Mouse (Mus musculus): ENCODE results near the gene Ptges.
"Not testable (repeated sequence)": the region's sequence is repeated elsewhere in the genome, so short reads cannot be mapped to it uniquely, and the experiment has no call there.

Gene Ptges

GRCm38 (mm10) chr2:30929483-30930045 lies at the start of gene Ptges:
Gene Ptges (minus strand): TSS chr2:30929863.
- peaks cover 2% of the 10 kb centered on the region; the same call in 1 of the 2 replicates for H3K36me3 ChIP-seq (ENCODE audit: control insufficient read depth, insufficient read depth, low read length, poor library complexity, severe bottlenecking)
- DNase-seq (ENCODE audit: low read depth, low spot score) = peak; percentile 41
- no peaks in the 10 kb centered on the region for H3K27me3 ChIP-seq (ENCODE audit: control insufficient read depth, insufficient read depth, low read length, poor library complexity, severe bottlenecking)

GRCm38 (mm10) chr2:30967352-30968327 lies 38.0 kb upstream of the Ptges start, which contains the start of gene Tor1a:
Gene Tor1a (minus strand): TSS chr2:30967933.
- Histone ChIP-seq H3K27me3 (ENCODE audit: control insufficient read depth, insufficient read depth, low read length, poor library complexity, severe bottlenecking) (no peaks in the 10 kb centered on the region), H3K36me3 (ENCODE audit: control insufficient read depth, insufficient read depth, low read length, poor library complexity, severe bottlenecking) (peaks cover 2% of the 10 kb centered on the region; the same call in 1 of the 2 replicates)
- peak; percentile 86 for DNase-seq (ENCODE audit: low read depth, low spot score)

GRCm38 (mm10) chr2:30966826-30967225 lies 37.2 kb upstream of the Ptges start:
- peaks cover 3% of the 10 kb centered on the region; the same call in 1 of the 2 replicates for H3K36me3 ChIP-seq (ENCODE audit: control insufficient read depth, insufficient read depth, low read length, poor library complexity, severe bottlenecking)
- DNase-seq (ENCODE audit: low read depth, low spot score) = peak; percentile 44
- no peaks in the 10 kb centered on the region for H3K27me3 ChIP-seq (ENCODE audit: control insufficient read depth, insufficient read depth, low read length, poor library complexity, severe bottlenecking)

- peaks cover 5% of the 10 kb centered on the region for H3K36me3 ChIP-seq (ENCODE audit: control insufficient read depth, insufficient read depth, low read length, poor library complexity, severe bottlenecking)
- no peak for DNase-seq (ENCODE audit: low read depth, low spot score)
- no peaks in the 10 kb centered on the region for H3K27me3 ChIP-seq (ENCODE audit: control insufficient read depth, insufficient read depth, low read length, poor library complexity, severe bottlenecking)
Observed at GRCm38 (mm10) chr2:30965627-30966026, 36.0 kb upstream of the Ptges start.

GRCm38 (mm10) chr2:30962570-30963254 lies 33.0 kb upstream of the Ptges start:
- Histone ChIP-seq H3K36me3 (ENCODE audit: control insufficient read depth, insufficient read depth, low read length, poor library complexity, severe bottlenecking) (peaks cover 6% of the 10 kb centered on the region), H3K27me3 (ENCODE audit: control insufficient read depth, insufficient read depth, low read length, poor library complexity, severe bottlenecking) (no peaks in the 10 kb centered on the region)
- no peak for DNase-seq (ENCODE audit: low read depth, low spot score)

- Histone ChIP-seq H3K36me3 (ENCODE audit: control insufficient read depth, insufficient read depth, low read length, poor library complexity, severe bottlenecking) (peaks cover 6% of the 10 kb centered on the region), H3K27me3 (ENCODE audit: control insufficient read depth, insufficient read depth, low read length, poor library complexity, severe bottlenecking) (no peaks in the 10 kb centered on the region)
- DNase-seq (ENCODE audit: low read depth, low spot score) = no peak
Observed at GRCm38 (mm10) chr2:30959856-30960255, 30.2 kb upstream of the Ptges start.

GRCm38 (mm10) chr2:30958726-30959125 lies 29.1 kb upstream of the Ptges start:
- peaks cover 6% of the 10 kb centered on the region for H3K36me3 ChIP-seq (ENCODE audit: control insufficient read depth, insufficient read depth, low read length, poor library complexity, severe bottlenecking)
- DNase-seq (ENCODE audit: low read depth, low spot score) = no peak

GRCm38 (mm10) chr2:30957511-30957910 lies 27.8 kb upstream of the Ptges start:
- no peaks in the 10 kb centered on the region for H3K27me3 ChIP-seq (ENCODE audit: control insufficient read depth, insufficient read depth, low read length, poor library complexity, severe bottlenecking)
- DNase-seq (ENCODE audit: low read depth, low spot score) = no peak
- H3K36me3 ChIP-seq (ENCODE audit: control insufficient read depth, insufficient read depth, low read length, poor library complexity, severe bottlenecking) = peaks cover 6% of the 10 kb centered on the region

More at GRCm38 (mm10) chr2:30958726-30959125, 29.1 kb upstream of the Ptges start:
- no peaks in the 10 kb centered on the region for H3K27me3 ChIP-seq (ENCODE audit: control insufficient read depth, insufficient read depth, low read length, poor library complexity, severe bottlenecking)

- no peaks in the 10 kb centered on the region for H3K27me3 ChIP-seq (ENCODE audit: control insufficient read depth, insufficient read depth, low read length, poor library complexity, severe bottlenecking)
- peak; percentile 30 for DNase-seq (ENCODE audit: low read depth, low spot score)
- peaks cover 1% of the 10 kb centered on the region for H3K36me3 ChIP-seq (ENCODE audit: control insufficient read depth, insufficient read depth, low read length, poor library complexity, severe bottlenecking)
Observed at GRCm38 (mm10) chr2:30954797-30955196, 25.1 kb upstream of the Ptges start.

- no peaks in the 10 kb centered on the region; the same call in 1 of the 2 replicates for H3K36me3 ChIP-seq (ENCODE audit: control insufficient read depth, insufficient read depth, low read length, poor library complexity, severe bottlenecking)
- DNase-seq (ENCODE audit: low read depth, low spot score) = peak; percentile 87
- H3K27me3 ChIP-seq (ENCODE audit: control insufficient read depth, insufficient read depth, low read length, poor library complexity, severe bottlenecking) = no peaks in the 10 kb centered on the region
Observed at GRCm38 (mm10) chr2:30952824-30953490, 23.3 kb upstream of the Ptges start, which contains the start of gene Tor1b. Gene Tor1b (plus strand): TSS chr2:30952959.

GRCm38 (mm10) chr2:30952457-30952823 lies 22.8 kb upstream of the Ptges start:
- Histone ChIP-seq H3K36me3 (ENCODE audit: control insufficient read depth, insufficient read depth, low read length, poor library complexity, severe bottlenecking) (no peaks in the 10 kb centered on the region; the same call in 1 of the 2 replicates), H3K27me3 (ENCODE audit: control insufficient read depth, insufficient read depth, low read length, poor library complexity, severe bottlenecking) (no peaks in the 10 kb centered on the region)
- no peak for DNase-seq (ENCODE audit: low read depth, low spot score)

- Histone ChIP-seq H3K27me3 (ENCODE audit: control insufficient read depth, insufficient read depth, low read length, poor library complexity, severe bottlenecking) (no peaks in the 10 kb centered on the region), H3K36me3 (ENCODE audit: control insufficient read depth, insufficient read depth, low read length, poor library complexity, severe bottlenecking) (no peaks in the 10 kb centered on the region)
- DNase-seq (ENCODE audit: low read depth, low spot score) = peak; percentile 86
Observed at GRCm38 (mm10) chr2:30942603-30943011, 12.9 kb upstream of the Ptges start.

- H3K27me3 ChIP-seq (ENCODE audit: control insufficient read depth, insufficient read depth, low read length, poor library complexity, severe bottlenecking); H3K36me3 ChIP-seq (ENCODE audit: control insufficient read depth, insufficient read depth, low read length, poor library complexity, severe bottlenecking): not testable (repeated sequence)
- DNase-seq (ENCODE audit: low read depth, low spot score) = peak; percentile 44
Observed at GRCm38 (mm10) chr2:30942116-30942515, 12.5 kb upstream of the Ptges start.

- H3K27me3 ChIP-seq (ENCODE audit: control insufficient read depth, insufficient read depth, low read length, poor library complexity, severe bottlenecking) = no peaks in the 10 kb centered on the region
- no peak for DNase-seq (ENCODE audit: low read depth, low spot score)
- H3K36me3 ChIP-seq (ENCODE audit: control insufficient read depth, insufficient read depth, low read length, poor library complexity, severe bottlenecking) = no peaks in the 10 kb centered on the region
Observed at GRCm38 (mm10) chr2:30941586-30941985, 11.9 kb upstream of the Ptges start.
